10 mouse cellular contexts compared by ENCODE assay signal in the genomic region with DNA sequence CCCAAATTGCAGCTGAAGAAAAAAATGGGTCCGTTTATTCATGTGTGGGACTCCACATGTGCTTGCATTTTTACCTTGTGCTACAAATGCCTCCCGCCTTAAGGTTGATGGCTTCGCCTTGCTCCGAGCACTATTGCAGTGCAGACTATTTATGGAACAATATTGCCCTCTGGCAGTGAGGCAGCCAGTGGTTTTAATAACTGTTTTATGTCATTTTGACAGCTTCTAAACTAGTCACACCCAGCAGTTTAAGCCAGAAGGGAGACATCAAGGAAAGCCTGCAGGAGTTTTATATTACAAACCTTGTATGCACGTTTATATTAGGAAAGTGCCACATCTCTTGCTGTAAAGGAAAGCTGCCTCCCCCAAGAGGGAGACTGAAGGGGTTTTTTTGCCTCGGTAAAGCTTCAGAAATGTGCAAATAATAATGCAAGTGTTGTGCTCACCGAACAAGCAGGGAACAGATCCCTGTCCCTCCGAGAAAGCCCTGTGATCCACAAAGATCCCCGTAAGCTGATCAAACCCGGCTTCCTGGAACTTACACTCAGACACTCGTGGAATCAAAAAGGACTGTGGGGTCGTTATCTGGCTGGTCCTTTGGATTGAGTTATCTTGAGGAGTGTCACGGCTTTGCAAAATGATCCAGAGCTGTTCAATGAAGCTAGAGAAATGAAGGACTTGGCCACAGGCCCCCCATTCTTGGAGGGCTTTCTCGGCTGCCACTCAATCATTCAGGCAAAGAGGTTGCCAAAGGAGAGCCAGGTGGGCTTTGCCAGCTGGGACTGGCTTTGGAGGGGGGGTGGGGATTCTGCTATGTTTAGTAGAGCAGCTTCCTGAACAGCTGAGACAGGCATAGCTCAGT.
DNase-seq lines count a peak whose midpoint lies in the region; ATAC-seq and TF ChIP-seq lines count a peak whose summit lies in the region.
"Had no signal": no experiment of that assay in that cellular context is flagged by ENCODE, and none has a peak within 500 bp of the region (broad histone marks: within the 10 kb centered on the region; RNA-seq: fewer than 3 reads in every experiment).

No protein-coding gene starts in this region.

- no peaks in the 10 kb centered on the region for H3K4me1 ChIP-seq in heart, adult 2 months (ENCODE audit: control insufficient read depth, insufficient read depth, low read length)
- peaks cover 11% of the 10 kb centered on the region for H3K4me1 ChIP-seq in embryonic facial prominence, embryonic 13.5 days
- peaks cover 2% of the 10 kb centered on the region; the same call in 1 of the 2 replicates for H3K4me1 ChIP-seq in hindbrain, embryonic 12.5 days

- WGBS in heart, adult 2 months = 31% methylated on average over 14 of the region's 14 CpGs
- 15% methylated on average over 14 of the region's 14 CpGs for WGBS in embryonic facial prominence, embryonic 13.5 days
- WGBS in hindbrain, embryonic 12.5 days = 55% methylated on average over 14 of the region's 14 CpGs

- TF ChIP-seq EP300 in heart, adult 2 months (IDR thresholded peaks at IDR 0.05; ENCODE audit: insufficient read depth, low read depth, low read length) = no peak

- no peak overlapping the region for H3K9ac ChIP-seq in heart, adult 2 months (ENCODE audit: low read depth, low read length)
- peak overlapping the region; percentile 51 for H3K9ac ChIP-seq in embryonic facial prominence, embryonic 13.5 days
- H3K9ac ChIP-seq in hindbrain, embryonic 12.5 days = no peak overlapping the region

- H3K4me3 ChIP-seq in heart, adult 2 months = no peak overlapping the region
- peak overlapping the region; percentile 12; the same call in 1 of the 2 replicates for H3K4me3 ChIP-seq in embryonic facial prominence, embryonic 13.5 days
- no peak overlapping the region for H3K4me3 ChIP-seq in hindbrain, embryonic 12.5 days

- ATAC-seq in embryonic facial prominence, embryonic 13.5 days (ENCODE audit: insufficient number of reproducible peaks, insufficient read depth, low FRiP score, low TSS enrichment, low read depth) = 0 out of 2 replicates have a peak, but pooled peaks have one; percentile 48
- peak; percentile 75 for ATAC-seq in hindbrain, embryonic 12.5 days (ENCODE audit: low FRiP score)

- no peak overlapping the region for H3K27ac ChIP-seq in heart, adult 2 months
- peak overlapping the region; percentile 82 for H3K27ac ChIP-seq in embryonic facial prominence, embryonic 13.5 days
- peak overlapping the region; percentile 49 for H3K27ac ChIP-seq in hindbrain, embryonic 12.5 days
- H3K27ac ChIP-seq: macrophage had no signal

- no peaks in the 10 kb centered on the region for H3K27me3 ChIP-seq in heart, adult 2 months (ENCODE audit: control insufficient read depth, insufficient read depth, low read length)
- H3K27me3 ChIP-seq in embryonic facial prominence, embryonic 13.5 days = no peaks in the 10 kb centered on the region
- no peaks in the 10 kb centered on the region for H3K27me3 ChIP-seq in hindbrain, embryonic 12.5 days
- H3K27me3 ChIP-seq: CH12.LX had no signal

- no peaks in the 10 kb centered on the region for H3K36me3 ChIP-seq in heart, adult 2 months (ENCODE audit: control insufficient read depth, insufficient read depth, low read length)
- H3K36me3 ChIP-seq in embryonic facial prominence, embryonic 13.5 days = no peaks in the 10 kb centered on the region
- no peaks in the 10 kb centered on the region for H3K36me3 ChIP-seq in hindbrain, embryonic 12.5 days

- no peaks in the 10 kb centered on the region for H3K79me2 ChIP-seq in heart, adult 2 months (replicated peaks; ENCODE audit: control insufficient read depth, insufficient read depth, low read length)

- H3K4me2 ChIP-seq in embryonic facial prominence, embryonic 13.5 days = peak overlapping the region; percentile 47
- H3K4me2 ChIP-seq in hindbrain, embryonic 12.5 days (replicated peaks) = 0 out of 2 replicates have a peak overlapping the region, but pooled peaks have one; percentile 12

- DNase-seq in heart, adult 2 months = peak in 1 of 2 experiments; percentile 7
- DNase-seq in heart, postnatal 25 days (ENCODE audit: low spot score) = no peak
- peak; percentile 73 for DNase-seq in brain, adult 2 months (ENCODE audit: low read depth, low spot score)
- peak; percentile 2 for DNase-seq in lung, postnatal 10 days
- DNase-seq in spleen, postnatal 4 days (ENCODE audit: low spot score in 2 of 2) = no peak
- no peak for DNase-seq in thymus, postnatal 36 days

- intact Hi-C loops in heart, adult 2 months (cut with DNase I) = no loop called here
- intact Hi-C loops in heart, postnatal 25 days (cut with DNase I) = loop anchor here (5.0 kb wide), 1 partner anchor 1386 kb away; a partner anchor contains a TSS

- TF ChIP-seq POLR2A in heart, adult 2 months (IDR thresholded peaks at IDR 0.05; ENCODE audit: insufficient read depth, low read depth, low read length) = no peak

- no peaks in the 10 kb centered on the region for H3K9me3 ChIP-seq in embryonic facial prominence, embryonic 13.5 days
- H3K9me3 ChIP-seq in hindbrain, embryonic 12.5 days (replicated peaks) = no peaks in the 10 kb centered on the region

- TF ChIP-seq CTCF in heart, adult 2 months (IDR thresholded peaks at IDR 0.05) = peak; percentile 51

Comparison
In these comparisons a context has a peak if more than half of its experiments do, and no peak if none do; other contexts are left out.
1. DNase-seq: peak in brain, adult 2 months (single experiment) and lung, postnatal 10 days (single experiment); none in heart, postnatal 25 days (single experiment), spleen, postnatal 4 days (0 of 2) and thymus, postnatal 36 days (0 of 2).